Mouse (Mus musculus) lung, postnatal 0 days (tissue): Measurements from ENCODE around the gene Odf3b.

Source experiments
- CTCF ChIP-seq: IDR thresholded peaks from 2 replicates; pipeline ENCODE4 v1.5.1; 2016; ENCODE audit warnings: antibody characterized with exemption, mild to moderate bottlenecking
- EP300 ChIP-seq: IDR thresholded peaks from 2 replicates; pipeline ENCODE4 v1.6.1; 2016; ENCODE audit warnings: antibody characterized with exemption, mild to moderate bottlenecking, control low read depth

- TF ChIP-seq EP300 (no peak), CTCF (no peak)
These were observed 1.7 kb downstream of the Odf3b start for GRCm38 (mm10) chr15:89377362-89377761.
